Mouse (Mus musculus) MEL (cell line): ENCODE results near the gene Mr1. TPM values are rescaled to one million over a fixed set of nuclear protein-coding genes. Genes with fewer than 3 reads are reported as not detected.

Source experiments
- DNase-seq: peaks from one replicate; pipeline ENCODE4 v3.0.0; 2011; ENCODE audit warnings: low read depth, low spot score
- H3K27ac ChIP-seq: 2 replicates; pipeline ENCODE4 v1.5.1; 2012; ENCODE audit warnings: low read depth, mild to moderate bottlenecking, control low read depth, low read length, moderate library complexity; ENCODE audit not compliant: control insufficient read depth
- H3K27me3 ChIP-seq, 2 experiments: fragments of 150-350 bp in 1 of 2; sonication (generic) in 1 of 2; 2 replicates each; pipeline ENCODE4 v1.6.1; 2012; ENCODE audit warnings: low read length in 2 of 2, mild to moderate bottlenecking in 2 of 2, improper control_type of control experiment in 1 of 2, moderate library complexity in 1 of 2; ENCODE audit not compliant: insufficient read depth in 2 of 2, control insufficient read depth in 1 of 2
- H3K36me3 ChIP-seq, 2 experiments: 2 replicates each; pipeline ENCODE4 v1.6.1; 2012 to 2014; ENCODE audit warnings: low read length in 2 of 2, improper control_type of control experiment in 1 of 2, inconsistent platforms in 1 of 2, mild to moderate bottlenecking in 1 of 2; ENCODE audit not compliant: insufficient read depth in 2 of 2, control insufficient read depth in 1 of 2
- H3K4me1 ChIP-seq, 2 experiments: fragments of 150-350 bp in 1 of 2; sonication (generic) in 1 of 2; 2 replicates each; pipeline ENCODE4 v1.6.1; 2012; ENCODE audit warnings: low read length in 2 of 2, improper control_type of control experiment in 1 of 2, mild to moderate bottlenecking in 1 of 2; ENCODE audit not compliant: insufficient read depth in 2 of 2, control insufficient read depth in 1 of 2
- H3K4me3 ChIP-seq, 2 experiments: fragments of 150-350 bp in 1 of 2; sonication (generic) in 1 of 2; 2 replicates each; pipeline ENCODE4 v1.5.1; 2012; ENCODE audit warnings: low read depth in 2 of 2, low read length in 2 of 2, mild to moderate bottlenecking in 2 of 2, moderate library complexity in 2 of 2, control low read depth in 1 of 2, improper control_type of control experiment in 1 of 2; ENCODE audit not compliant: control insufficient read depth in 1 of 2, insufficient read depth in 1 of 2
- H3K79me2 ChIP-seq: 2 replicates; pipeline ENCODE4 v1.6.1; 2012; ENCODE audit warnings: mild to moderate bottlenecking, low read length, moderate library complexity; ENCODE audit not compliant: control insufficient read depth, poor library complexity, insufficient read depth
- H3K9ac ChIP-seq: 2 replicates; pipeline ENCODE4 v1.6.1; 2012; ENCODE audit warnings: low read depth, mild to moderate bottlenecking, control low read depth, low read length, moderate library complexity; ENCODE audit not compliant: control insufficient read depth, poor library complexity, severe bottlenecking
- H3K9me3 ChIP-seq: fragments of 150-350 bp; sonication (generic); replicated peaks from 2 replicates; pipeline ENCODE4 v1.6.1; 2012; ENCODE audit warnings: mild to moderate bottlenecking, low read length, improper control_type of control experiment, moderate library complexity; ENCODE audit not compliant: insufficient read depth
- BHLHE40 ChIP-seq: IDR thresholded peaks from 2 replicates; pipeline ENCODE4 v1.6.1; 2012; ENCODE audit warnings: low read depth, mild to moderate bottlenecking, inconsistent platforms, low read length, improper control_type of control experiment, borderline replicate concordance
- CHD2 ChIP-seq: IDR thresholded peaks from 2 replicates; pipeline ENCODE4 v1.6.1; 2011; ENCODE audit warnings: low read length, improper control_type of control experiment
- E2F4 ChIP-seq: IDR thresholded peaks from 2 replicates; pipeline ENCODE4 v1.6.1; 2011; ENCODE audit warnings: low read depth, low read length, improper control_type of control experiment, borderline replicate concordance
- EP300 ChIP-seq, 2 experiments: IDR thresholded peaks; 2 replicates each; pipeline ENCODE4 v1.6.1; 2011; ENCODE audit warnings: improper control_type of control experiment in 2 of 2, low read length in 2 of 2, low read depth in 1 of 2, mild to moderate bottlenecking in 1 of 2
- ETS1 ChIP-seq: IDR thresholded peaks from 2 replicates; pipeline ENCODE4 v1.6.1; 2012; ENCODE audit warnings: low read depth, mild to moderate bottlenecking, inconsistent platforms, low read length, improper control_type of control experiment, moderate library complexity
- GABPA ChIP-seq: IDR thresholded peaks from 2 replicates; pipeline ENCODE4 v1.6.1; 2012; ENCODE audit warnings: low read depth, mild to moderate bottlenecking, inconsistent platforms, low read length, improper control_type of control experiment, moderate library complexity
- GATA1 ChIP-seq: IDR thresholded peaks from 2 replicates; pipeline ENCODE4 v1.6.1; 2011; ENCODE audit warnings: low read depth, low read length, improper control_type of control experiment
- JUND ChIP-seq: IDR thresholded peaks from 2 replicates; pipeline ENCODE4 v1.6.1; 2011; ENCODE audit warnings: low read depth, mild to moderate bottlenecking, improper control_type of control experiment, low read length
- MAFK ChIP-seq: IDR thresholded peaks from 2 replicates; pipeline ENCODE4 v1.6.1; 2011; ENCODE audit warnings: low read depth, mild to moderate bottlenecking, low read length, improper control_type of control experiment, borderline replicate concordance
- MAZ ChIP-seq: IDR thresholded peaks from 2 replicates; pipeline ENCODE4 v1.6.1; 2012; ENCODE audit warnings: low read depth, mild to moderate bottlenecking, inconsistent platforms, low read length, improper control_type of control experiment
- NELFE ChIP-seq: IDR thresholded peaks from 2 replicates; pipeline ENCODE4 v1.6.1; 2011; ENCODE audit warnings: low read depth, low read length, improper control_type of control experiment
- POLR2AphosphoS5 ChIP-seq: IDR thresholded peaks from 2 replicates; pipeline ENCODE4 v1.6.1; 2012; ENCODE audit warnings: low read depth, borderline replicate concordance, mild to moderate bottlenecking, inconsistent platforms, low read length, moderate library complexity, mixed read lengths
- RAD21 ChIP-seq: IDR thresholded peaks from 2 replicates; pipeline ENCODE4 v1.6.1; 2011; ENCODE audit warnings: mild to moderate bottlenecking, low read depth, low read length, improper control_type of control experiment
- TCF12 ChIP-seq: IDR thresholded peaks from 2 replicates; pipeline ENCODE4 v1.6.1; 2014; ENCODE audit warnings: low read depth, mild to moderate bottlenecking, inconsistent platforms, low read length, improper control_type of control experiment, moderate library complexity
- UBTF ChIP-seq: IDR thresholded peaks from 2 replicates; pipeline ENCODE4 v1.6.1; 2012; ENCODE audit warnings: low read depth, mild to moderate bottlenecking, inconsistent platforms, low read length, improper control_type of control experiment, moderate library complexity, borderline replicate concordance; ENCODE audit not compliant: insufficient read depth
- ZC3H11A ChIP-seq: IDR thresholded peaks from 2 replicates; pipeline ENCODE4 v1.6.1; 2012; ENCODE audit warnings: low read depth, mild to moderate bottlenecking, inconsistent platforms, low read length, improper control_type of control experiment
- polyA plus RNA-seq, 2 experiments: library from polyadenylated mRNA; stranded (reverse) in 1 of 2; unstranded in 1 of 2; fragments of >175 nt in 1 of 2; fragments of >200 nt in 1 of 2; gene quantifications; 2 replicates each; pipeline versions ENCODE4 v1.2.1 to v1.2.4; 2012; ENCODE audit warnings: low replicate concordance in 2 of 2, low read depth in 1 of 2; ENCODE audit not compliant: insufficient read length in 2 of 2, insufficient read depth in 1 of 2, missing spikeins in 1 of 2
- total RNA-seq: library from RNA; depleted of rRNA; stranded (reverse); fragments of 300-350 nt; gene quantifications from 2 replicates; pipeline ENCODE4 v1.2.3, GENCODE M21; 2012

The Mr1 gene
- total and polyA plus RNA-seq, 3 experiments, result 2.0 to 3.9 TPM; not detected in 1

DNA sequence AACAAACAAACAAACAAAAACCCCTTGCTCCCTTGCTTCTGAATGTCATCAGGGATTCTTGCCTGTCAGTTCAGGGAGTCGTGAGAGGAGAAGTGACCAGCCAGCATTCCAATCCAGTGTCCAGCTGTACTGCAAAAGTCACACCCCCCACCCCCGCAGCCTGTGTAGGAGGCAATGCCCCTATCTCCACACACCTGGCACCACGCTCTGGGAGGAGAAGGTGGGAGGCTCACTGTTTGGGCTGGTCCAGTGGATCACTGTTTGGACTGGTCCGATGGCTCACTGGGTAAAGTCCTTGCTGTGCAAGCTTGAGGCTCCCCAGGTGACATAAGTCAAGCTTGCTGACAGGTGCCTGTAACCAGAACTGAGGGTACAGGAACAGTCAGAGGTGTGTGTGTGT is 34.5 kb downstream of the Mr1 start:
- peaks cover 0 to 8% of the 10 kb centered on the region in 2 experiments; a peak in 2 of 4 replicates for H3K36me3 ChIP-seq
- no peak overlapping the region for H3K4me3 ChIP-seq
- no peak for DNase-seq
- H3K9ac ChIP-seq, result no peak overlapping the region
- TF ChIP-seq GATA1, result no peak
- TF ChIP-seq TCF12, result no peak
- TF ChIP-seq E2F4, result no peak
- TF ChIP-seq ETS1, result no peak
- TF ChIP-seq CHD2, result no peak
- no peak for TF ChIP-seq ZC3H11A
- no peak for TF ChIP-seq JUND
- TF ChIP-seq POLR2AphosphoS5, result no peak
- no peak for TF ChIP-seq GABPA
- no peak for TF ChIP-seq RAD21
- TF ChIP-seq EP300 (IDR thresholded peaks at IDR 0.05; ENCODE audit: low read depth in 1 of 2, low read length in 2 of 2), result no peak
- no peak for TF ChIP-seq BHLHE40
- no peak for TF ChIP-seq UBTF
- peaks cover 0 to 6% of the 10 kb centered on the region in 2 experiments; a peak in 1 of 4 replicates for H3K4me1 ChIP-seq
- H3K27me3 ChIP-seq, result no peaks in the 10 kb centered on the region; a peak in 1 of 4 replicates
- no peak overlapping the region for H3K27ac ChIP-seq
- no peaks in the 10 kb centered on the region for H3K79me2 ChIP-seq
- no peaks in the 10 kb centered on the region for H3K9me3 ChIP-seq

DNA sequence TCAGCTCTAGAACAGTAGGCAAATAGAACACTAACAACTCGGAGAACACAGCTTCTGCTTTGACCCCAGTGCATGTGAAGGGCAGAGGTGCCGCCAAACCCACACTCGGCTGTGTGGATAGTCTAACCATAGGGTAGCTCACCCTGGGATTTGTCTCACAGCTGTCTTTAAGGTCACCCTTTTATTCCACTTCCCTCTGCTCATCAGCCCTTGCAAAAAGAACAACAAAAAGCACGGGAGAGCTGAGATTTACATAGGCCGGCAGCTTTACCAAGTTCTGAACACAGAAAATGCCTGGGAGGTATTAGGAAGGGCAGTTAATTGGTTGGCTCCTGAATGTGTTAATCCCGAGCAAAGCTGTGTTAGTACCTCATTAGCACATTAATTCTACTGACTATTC is 35.1 kb downstream of the Mr1 start:
- no peak overlapping the region for H3K9ac ChIP-seq
- no peak overlapping the region for H3K4me3 ChIP-seq
- H3K27ac ChIP-seq, result no peak overlapping the region
- peaks cover 3 to 11% of the 10 kb centered on the region in 2 experiments; a peak in 2 of 4 replicates for H3K4me1 ChIP-seq
- no peaks in the 10 kb centered on the region for H3K79me2 ChIP-seq
- no peak for TF ChIP-seq MAZ
- no peak for TF ChIP-seq NELFE
- TF ChIP-seq MAFK, result no peak
- H3K27me3 ChIP-seq, result no peaks in the 10 kb centered on the region; a peak in 1 of 4 replicates
- peaks cover 0 to 14% of the 10 kb centered on the region in 2 experiments; a peak in 2 of 4 replicates for H3K36me3 ChIP-seq
- H3K9me3 ChIP-seq, result no peaks in the 10 kb centered on the region
- DNase-seq, result no peak
